Mouse (Mus musculus) small intestine, adult 2 months (tissue): ENCODE measurements at regions not wholly inside any gene's neighbourhood (a gene's known extent, or its start where the extent isn't known, plus 50 kb on each side); places are given as distances from the start of the nearest gene placed in this dataset.

Experiments used
- H3K27ac ChIP-seq: fragments of 200-500 bp; 2 replicates; pipeline ENCODE4 v1.5.1; 2012; ENCODE audit warnings: low read depth, low read length, control low read depth, inconsistent platforms; ENCODE audit not compliant: insufficient read depth
- H3K27me3 ChIP-seq: fragments of 200-500 bp; 2 replicates; pipeline ENCODE4 v1.6.1; 2012; ENCODE audit warnings: mild to moderate bottlenecking, moderate library complexity, low read length, inconsistent platforms; ENCODE audit not compliant: control insufficient read depth, insufficient read depth
- H3K36me3 ChIP-seq: fragments of 200-500 bp; 2 replicates; pipeline ENCODE4 v1.6.1; 2012; ENCODE audit warnings: mild to moderate bottlenecking, low read length, control low read depth, inconsistent platforms; ENCODE audit not compliant: control insufficient read depth, insufficient read depth
- H3K4me1 ChIP-seq: fragments of 200-500 bp; 2 replicates; pipeline ENCODE4 v1.6.1; 2012; ENCODE audit warnings: low read length, inconsistent platforms, mixed read lengths; ENCODE audit not compliant: control insufficient read depth, insufficient read depth, insufficient read length
- H3K4me3 ChIP-seq: fragments of 200-500 bp; 2 replicates; pipeline ENCODE4 v1.5.1; 2012; ENCODE audit warnings: low read depth, mild to moderate bottlenecking, control low read depth, inconsistent platforms, low read length, moderate library complexity
- CTCF ChIP-seq: fragments of 200-500 bp; IDR thresholded peaks from 2 replicates; pipeline ENCODE4 v1.5.1; 2012; ENCODE audit warnings: low read depth, mild to moderate bottlenecking, control low read depth, inconsistent platforms, low read length, moderate library complexity, mixed read lengths; ENCODE audit not compliant: insufficient replicate concordance, insufficient read length; ENCODE audit errors: extremely low read depth
- POLR2A ChIP-seq: fragments of 200-500 bp; IDR thresholded peaks from 2 replicates; pipeline ENCODE4 v1.6.1; 2012; ENCODE audit warnings: low read depth, mild to moderate bottlenecking, control low read depth, inconsistent platforms, low read length, moderate library complexity
- WGBS: fragments of 180-500 bp; shearing (Covaris S2); methylation state at CpG from one replicate; pipeline ENCODE4 v1.1.7; 2018; 5-methylcytosine and 5-hydroxymethylcytosine counted together

DNA sequence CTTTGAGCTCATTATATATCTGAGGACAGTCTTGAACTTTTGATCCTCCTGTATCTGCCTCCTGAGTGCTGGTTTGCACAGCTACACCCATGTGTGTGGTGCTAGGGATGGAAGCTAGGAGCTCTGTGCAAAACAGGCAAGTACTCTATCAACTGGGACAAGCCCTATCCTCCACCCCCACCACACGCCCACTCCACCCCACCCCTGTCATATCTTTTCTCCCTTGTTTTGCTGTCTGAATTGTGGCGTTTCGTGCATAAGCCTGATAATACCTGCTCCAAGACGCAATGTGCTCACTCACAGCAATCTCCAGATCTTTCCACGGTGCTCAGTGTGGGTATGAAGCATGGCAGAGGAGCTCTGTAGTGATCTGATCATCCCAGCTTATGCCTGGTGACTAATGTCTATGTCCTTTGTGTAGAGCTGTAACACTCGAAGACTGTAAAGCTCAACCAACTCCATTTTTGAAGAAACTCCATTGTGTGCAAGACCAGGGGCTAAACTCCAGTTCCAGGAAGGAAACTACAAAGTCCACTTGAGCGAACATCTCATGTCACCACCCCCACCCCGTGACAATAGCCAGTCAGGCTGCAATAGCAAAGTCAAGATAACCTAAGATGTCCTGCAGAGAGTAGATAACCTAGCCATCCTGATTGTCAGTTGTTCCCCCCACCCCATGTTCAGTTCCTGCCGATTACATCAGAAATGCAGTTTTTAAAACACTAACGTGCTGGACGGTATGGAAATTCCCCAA, 52.2 kb upstream of the Asb17 start:
- TF ChIP-seq POLR2A (no peak), CTCF (no peak)
- H3K4me1 ChIP-seq = no peaks in the 10 kb centered on the region
- H3K27me3 ChIP-seq = no peaks in the 10 kb centered on the region
- WGBS = 22% methylated on average over 11 of the region's 11 CpGs
- no peaks in the 10 kb centered on the region for H3K36me3 ChIP-seq
- no peak overlapping the region for H3K27ac ChIP-seq
- no peak overlapping the region for H3K4me3 ChIP-seq

DNA sequence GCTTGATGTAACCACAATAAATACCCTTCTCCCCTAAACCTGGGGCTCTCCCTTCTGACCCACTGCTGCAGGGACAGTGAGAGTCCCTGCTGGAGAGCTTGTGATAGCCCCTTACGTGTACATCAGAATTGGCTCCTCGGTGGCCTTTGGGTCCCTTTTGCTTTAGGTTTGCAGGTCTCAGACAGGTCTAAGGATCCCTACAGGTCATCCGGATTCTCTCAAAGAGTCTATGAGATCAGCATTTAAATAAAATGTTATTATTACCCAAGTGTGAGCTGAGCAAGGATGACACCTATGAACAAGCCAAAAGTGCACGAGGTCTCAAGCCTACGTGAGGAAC, 51.7 kb upstream of the Asb17 start:
- WGBS = 79% methylated on average over 5 of the region's 5 CpGs
- Histone ChIP-seq H3K36me3 (no peaks in the 10 kb centered on the region), H3K4me1 (no peaks in the 10 kb centered on the region), H3K27me3 (no peaks in the 10 kb centered on the region), H3K4me3 (no peak overlapping the region), H3K27ac (no peak overlapping the region)
- TF ChIP-seq CTCF (no peak), POLR2A (no peak)
